Mouse (Mus musculus): Measurements from ENCODE around the gene Tmem62.
A peak's percentile ranks its signal among the peaks of the same experiment; 100 is the strongest.
"Not testable (repeated sequence)": the region's sequence is repeated elsewhere in the genome, so short reads cannot be mapped to it uniquely, and the experiment has no call there.

The Tmem62 gene

GRCm38 (mm10) chr2:120991196-120991595, 14.4 kb downstream of the Tmem62 start:
- DNase-seq (ENCODE audit: extremely low spot score, low spot score) = no peak

DNA sequence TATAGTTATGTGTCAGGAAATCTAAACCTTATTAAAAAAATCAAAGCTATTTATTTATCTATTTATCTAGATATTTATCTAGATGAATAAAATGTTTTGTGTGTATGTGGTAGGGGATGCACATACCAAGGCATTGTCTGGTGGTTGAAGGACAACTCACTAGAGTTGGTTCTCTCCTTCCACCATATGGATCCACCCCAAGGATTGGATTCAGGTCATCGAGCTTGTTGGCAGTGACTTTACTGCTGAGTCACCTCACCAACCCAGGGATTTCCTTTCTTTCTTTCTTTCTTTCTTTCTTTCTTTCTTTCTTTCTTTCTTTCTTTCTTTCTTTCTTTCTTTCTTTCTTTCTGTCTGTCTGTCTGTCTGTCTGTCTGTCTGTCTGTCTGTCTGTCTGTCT, 19.8 kb downstream of the Tmem62 start:
- not testable (repeated sequence) for DNase-seq (ENCODE audit: extremely low spot score, low spot score)

GRCm38 (mm10) chr2:120998863-120999262, 22.0 kb downstream of the Tmem62 start:
- no peak for DNase-seq (ENCODE audit: extremely low spot score, low spot score)

- DNase-seq (ENCODE audit: extremely low spot score, low spot score) = no peak
These were observed 26.8 kb downstream of the Tmem62 start for GRCm38 (mm10) chr2:121003586-121003985.

DNA sequence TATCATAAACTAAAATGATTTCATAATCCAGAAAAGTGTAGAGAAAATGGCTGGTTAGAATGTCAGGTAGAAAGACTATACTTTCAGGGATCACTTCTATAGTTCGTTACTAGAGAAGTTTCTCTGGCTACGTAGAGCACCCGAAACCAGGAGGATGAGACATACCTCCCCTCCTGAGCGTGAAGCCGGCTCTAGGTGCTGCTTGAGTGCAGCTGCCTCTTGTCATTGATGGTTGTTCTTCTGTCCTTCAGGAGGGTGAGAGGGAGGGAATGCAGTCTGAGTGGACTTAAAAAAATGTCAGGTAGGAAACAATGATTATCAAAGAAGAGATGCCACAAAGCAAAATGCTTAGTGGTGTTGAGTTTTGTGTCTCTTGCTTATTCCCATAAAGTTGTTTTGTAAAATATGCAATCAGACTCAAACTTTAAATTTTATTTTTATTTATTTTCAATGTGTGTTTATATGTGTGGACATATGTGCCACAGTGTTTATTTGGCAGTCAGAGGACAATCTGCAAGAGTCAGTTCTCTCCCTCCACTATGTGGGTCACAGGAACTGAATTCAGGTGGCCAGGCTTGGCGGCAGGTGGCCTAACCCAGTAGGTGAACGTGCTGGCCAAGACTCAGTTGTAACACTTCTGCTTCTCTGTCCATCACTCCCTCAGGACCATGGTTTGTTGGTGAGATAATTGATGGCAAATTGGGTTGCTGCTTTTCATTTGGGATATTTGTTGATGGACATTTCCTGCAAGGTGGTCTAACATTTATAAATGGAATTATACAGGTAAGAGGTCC, 27.4 kb downstream of the Tmem62 start:
- no peak for DNase-seq (ENCODE audit: extremely low spot score, low spot score)

- DNase-seq (ENCODE audit: extremely low spot score, low spot score) = no peak
These were observed 30.2 kb downstream of the Tmem62 start for GRCm38 (mm10) chr2:121006986-121007385.

GRCm38 (mm10) chr2:121007925-121008663, 31.3 kb downstream of the Tmem62 start, which contains the start of gene Ccndbp1:
Gene Ccndbp1, plus strand, starts transcription at chr2:121008403.
- peak; percentile 89 for DNase-seq (ENCODE audit: extremely low spot score, low spot score)

DNA sequence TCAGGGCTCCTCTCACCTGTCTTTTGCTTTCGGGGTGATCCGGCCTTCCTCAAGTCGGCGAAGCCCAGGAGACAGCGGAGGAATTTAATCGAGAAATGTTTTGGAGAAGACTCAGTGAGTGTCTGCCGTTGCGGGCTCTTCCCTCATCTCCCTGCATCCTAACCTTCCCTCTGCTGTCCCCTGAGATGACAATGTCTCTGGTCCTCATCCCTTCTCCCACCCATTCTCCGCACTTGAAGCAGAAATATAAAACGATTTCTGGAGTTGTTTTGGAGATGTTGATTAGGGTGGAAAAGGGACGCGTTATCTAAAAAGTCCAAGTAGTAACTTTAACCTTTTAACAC, 31.8 kb downstream of the Tmem62 start:
- no peak for DNase-seq (ENCODE audit: extremely low spot score, low spot score)

- DNase-seq (ENCODE audit: extremely low spot score, low spot score) = no peak
These were observed 32.4 kb downstream of the Tmem62 start for GRCm38 (mm10) chr2:121009071-121009677.

DNA sequence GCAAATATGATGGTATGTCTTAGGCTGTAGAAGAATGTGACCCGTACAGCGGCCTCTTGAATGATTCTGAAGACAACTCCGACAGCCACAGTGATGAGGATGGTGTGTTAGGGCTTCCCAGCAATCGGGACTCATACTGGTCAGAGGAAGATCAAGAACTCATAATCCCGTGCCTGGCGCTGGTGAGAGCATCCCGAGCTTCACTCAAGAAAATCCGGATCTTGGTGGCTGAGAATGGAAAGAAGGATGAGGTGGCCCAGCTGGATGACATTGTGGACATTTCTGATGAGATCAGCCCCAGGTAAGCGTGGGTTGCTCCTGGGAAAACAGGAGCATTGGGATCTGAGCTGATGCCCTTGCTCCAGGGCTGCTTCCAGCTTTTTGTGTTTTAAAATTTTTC, 35.9 kb downstream of the Tmem62 start:
- DNase-seq (ENCODE audit: extremely low spot score, low spot score) = no peak

DNA sequence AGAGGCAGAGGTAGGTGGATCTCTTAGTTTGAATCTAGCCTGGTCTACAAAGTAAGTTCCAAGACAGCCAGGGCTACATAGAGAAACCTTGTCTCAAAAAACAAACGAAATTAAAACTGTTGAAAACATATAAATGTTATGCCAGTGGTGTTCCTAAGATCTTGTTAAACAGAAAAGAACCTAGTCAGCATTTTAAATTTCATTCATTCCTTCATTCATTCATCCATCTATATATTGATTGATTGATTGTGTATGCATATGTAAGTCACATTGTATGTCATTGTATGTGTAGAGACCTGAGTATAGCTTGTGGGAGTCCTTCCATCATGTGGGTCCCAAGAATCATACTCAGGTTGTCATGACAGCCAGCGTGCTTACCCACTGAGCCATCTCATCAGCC, 38.7 kb downstream of the Tmem62 start:
- no peak for DNase-seq (ENCODE audit: extremely low spot score, low spot score)

GRCm38 (mm10) chr2:121016226-121016625, 39.4 kb downstream of the Tmem62 start:
- no peak for DNase-seq (ENCODE audit: extremely low spot score, low spot score)

DNA sequence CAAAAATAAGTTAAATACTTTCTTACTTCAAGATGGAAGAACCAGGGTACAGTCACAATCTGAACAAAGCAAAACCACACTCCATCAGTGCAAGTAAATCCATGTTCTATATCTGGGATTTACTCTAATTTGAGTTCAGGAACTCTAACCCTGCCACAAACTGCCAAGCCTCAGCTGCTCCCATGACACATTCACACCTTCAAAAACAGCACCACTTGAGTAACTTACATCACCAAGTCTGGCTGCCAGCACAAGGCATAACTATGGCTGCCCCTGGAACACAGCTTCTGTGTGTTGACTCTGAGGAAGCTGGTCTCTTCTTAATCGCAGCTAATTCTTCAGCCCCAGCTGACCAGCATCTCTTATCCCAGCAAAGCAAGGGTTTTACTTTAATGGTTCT, 40.3 kb downstream of the Tmem62 start:
- no peak for DNase-seq (ENCODE audit: extremely low spot score, low spot score)

DNA sequence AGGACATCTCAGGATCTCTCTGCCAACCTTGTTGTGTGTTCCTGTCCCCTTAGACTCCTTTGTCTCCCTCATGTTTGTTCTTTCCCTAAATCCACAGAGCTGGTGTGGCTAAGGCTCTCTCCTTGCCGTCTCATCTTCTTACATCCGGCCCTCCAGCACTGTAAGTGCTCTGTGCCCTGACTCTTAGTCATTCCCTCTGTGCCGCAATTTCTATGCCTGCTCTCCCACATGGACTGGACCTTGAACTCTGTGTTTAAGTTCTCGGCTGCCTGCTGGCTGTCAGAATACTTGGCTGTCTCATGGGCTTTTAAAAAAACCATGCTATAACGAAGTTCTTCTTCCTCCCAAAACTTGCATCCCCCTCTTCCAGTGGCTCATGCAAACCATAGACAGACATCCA, 46.1 kb downstream of the Tmem62 start:
- no peak for DNase-seq (ENCODE audit: extremely low spot score, low spot score)

GRCm38 (mm10) chr2:121036733-121037341, 60.0 kb downstream of the Tmem62 start, which contains the start of gene Epb42:
Gene Epb42, minus strand, starts transcription at chr2:121037072.
- no peak for DNase-seq (ENCODE audit: extremely low spot score, low spot score)

GRCm38 (mm10) chr2:121038851-121039250, 62.0 kb downstream of the Tmem62 start:
- DNase-seq (ENCODE audit: extremely low spot score, low spot score) = not testable (repeated sequence)

- DNase-seq (ENCODE audit: extremely low spot score, low spot score) = no peak
These were observed 62.6 kb downstream of the Tmem62 start for GRCm38 (mm10) chr2:121039382-121039781.

GRCm38 (mm10) chr2:121041098-121041497, 64.3 kb downstream of the Tmem62 start:
- no peak for DNase-seq (ENCODE audit: extremely low spot score, low spot score)

DNA sequence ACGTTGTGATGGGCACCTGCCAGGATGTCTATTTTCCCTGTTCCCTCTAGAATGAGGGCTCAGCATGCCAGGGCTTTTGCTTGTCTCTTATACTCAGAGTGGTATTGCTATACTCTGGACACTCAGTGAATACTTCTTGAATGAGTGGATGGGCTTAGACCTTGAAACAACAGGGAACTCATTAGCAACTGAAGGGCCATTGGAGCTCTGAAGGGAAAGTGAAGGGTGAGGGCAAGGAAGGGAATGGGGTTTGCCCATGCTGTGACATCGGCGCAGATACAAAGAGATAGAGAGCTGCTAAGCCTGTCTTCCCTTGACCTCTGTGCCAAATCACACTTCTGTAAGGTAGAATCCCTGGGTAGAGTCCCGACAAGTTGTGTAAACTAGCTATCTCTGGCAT, 68.8 kb downstream of the Tmem62 start:
- DNase-seq (ENCODE audit: extremely low spot score, low spot score) = no peak

GRCm38 (mm10) chr2:121052176-121052575, 75.4 kb downstream of the Tmem62 start:
- no peak for DNase-seq (ENCODE audit: extremely low spot score, low spot score)

DNA sequence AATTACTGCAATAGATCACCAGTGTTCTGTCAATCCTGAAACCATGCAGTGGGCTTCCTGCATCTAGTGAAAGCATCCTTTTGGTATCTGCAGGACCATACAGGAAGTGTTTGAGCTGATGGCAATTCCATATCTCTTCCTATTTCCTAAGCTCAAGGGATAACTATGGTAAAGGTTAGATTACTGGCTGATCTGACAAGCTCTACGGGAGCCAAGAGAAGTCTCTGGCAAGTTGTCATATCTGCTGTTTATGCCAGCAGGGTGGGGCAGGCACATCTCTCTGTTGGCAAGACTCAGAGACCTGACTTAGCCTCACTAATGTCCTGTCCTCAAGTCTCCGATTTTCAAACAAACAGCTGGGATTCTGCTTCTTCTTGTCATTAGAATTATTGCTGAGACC, 77.2 kb downstream of the Tmem62 start:
- DNase-seq (ENCODE audit: extremely low spot score, low spot score) = no peak

GRCm38 (mm10) chr2:121055915-121056314, 79.1 kb downstream of the Tmem62 start:
- no peak for DNase-seq (ENCODE audit: extremely low spot score, low spot score)

Measured in neural tube, embryonic 10.5 days (tissue).